Mouse (Mus musculus): ENCODE data around the gene 1700010I14Rik.

- TF ChIP-seq CTCF (IDR thresholded peaks at IDR 0.05; ENCODE audit: borderline replicate concordance, insufficient read depth, low read depth, low read length) (no peak), POLR2A (IDR thresholded peaks at IDR 0.05; ENCODE audit: borderline replicate concordance, insufficient read depth, low read length) (no peak)
These were observed 35.2 kb upstream of the 1700010I14Rik start for GRCm38 (mm10) chr17:8952951-8953350.

Measured in cerebellum, adult 2 months (tissue).